Mouse (Mus musculus): ENCODE data around the gene Lrfn1.

Lrfn1 gene

GRCm38 (mm10) chr7:28444344-28444974, 7.3 kb upstream of the Lrfn1 start:
- in situ Hi-C loops (cut with MboI; ENCODE audit: unreplicated experiment in 2 of 2) = loop anchor here (10.0 to 25.0 kb wide), 2 partner anchors 280 to 293 kb away; partner anchors contain the start of genes Mrps12 (in 1 of the 2) and Sars2 (in 1 of the 2)

DNA sequence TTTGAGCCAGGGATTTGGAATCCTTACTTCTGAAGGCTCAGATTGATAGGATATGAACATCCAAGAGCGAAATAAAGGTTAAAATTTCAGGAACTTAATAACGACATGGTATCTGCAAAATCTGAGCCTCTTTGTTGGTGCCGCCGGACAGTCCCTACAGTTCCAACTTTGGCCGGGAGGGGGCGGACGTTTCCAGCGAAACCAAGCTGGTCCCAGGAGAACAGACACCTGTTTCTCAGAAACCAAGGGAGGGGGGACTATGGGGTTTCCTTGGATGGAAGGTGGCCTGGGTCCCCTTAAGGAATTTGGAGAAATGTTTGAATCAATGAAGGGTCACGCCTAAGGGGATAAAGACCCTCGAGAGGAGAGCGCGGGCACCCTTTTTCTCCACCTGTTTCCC, 5.3 kb upstream of the Lrfn1 start:
- in situ Hi-C loops (cut with MboI; ENCODE audit: unreplicated experiment in 2 of 2) = loop anchor here (5.0 to 25.0 kb wide), 4 partner anchors 81 to 291 kb away; partner anchors contain the start of genes Mrps12 (in 1 of the 2) and Sars2 (in 1 of the 2)

DNA sequence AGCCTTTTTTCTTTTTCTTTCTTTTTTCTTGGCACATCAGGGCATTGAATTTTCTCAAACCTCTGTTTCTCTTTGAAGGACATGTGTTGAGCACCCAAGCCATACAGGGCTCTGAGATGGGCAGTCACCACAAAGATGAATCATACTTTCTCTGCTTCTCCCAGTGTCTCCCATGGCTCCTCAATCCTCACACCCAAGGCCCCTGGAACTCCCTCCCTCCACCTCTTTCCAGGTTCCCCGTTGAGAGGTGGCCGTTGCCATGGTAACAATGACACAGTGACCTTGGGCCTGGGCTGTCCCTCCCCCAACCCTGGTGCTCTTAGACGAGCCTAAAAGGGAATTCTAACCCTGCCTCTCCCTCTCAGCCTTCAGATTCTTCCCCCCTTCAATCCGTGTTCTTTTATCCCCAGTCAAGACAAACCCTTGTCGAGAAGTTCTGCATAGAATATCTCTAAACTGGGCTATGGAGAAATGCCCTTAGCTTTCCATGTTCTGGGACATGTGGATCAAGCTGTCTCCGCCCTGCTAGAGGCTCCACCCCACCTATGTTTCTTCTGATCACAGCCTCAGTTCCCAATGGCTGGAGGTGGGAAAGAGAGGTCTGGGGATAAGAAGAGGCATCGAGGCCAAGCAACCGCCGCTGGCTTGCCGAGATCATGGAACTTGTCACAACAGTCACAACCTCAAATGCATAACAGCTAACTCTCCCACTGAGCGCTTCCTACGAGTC, 4.5 kb upstream of the Lrfn1 start:
- in situ Hi-C loops (cut with MboI; ENCODE audit: unreplicated experiment in 2 of 2) = loop anchor here (5.0 to 25.0 kb wide), 4 partner anchors 80 to 290 kb away; partner anchors contain the start of genes Mrps12 (in 1 of the 2) and Sars2 (in 1 of the 2)

- in situ Hi-C loops (cut with MboI; ENCODE audit: unreplicated experiment in 2 of 2) = loop anchor here (5.0 to 25.0 kb wide), 4 partner anchors 79 to 289 kb away; partner anchors contain the start of genes Mrps12 (in 1 of the 2) and Sars2 (in 1 of the 2)
Measured at GRCm38 (mm10) chr7:28447865-28448820, 3.6 kb upstream of the Lrfn1 start.

DNA sequence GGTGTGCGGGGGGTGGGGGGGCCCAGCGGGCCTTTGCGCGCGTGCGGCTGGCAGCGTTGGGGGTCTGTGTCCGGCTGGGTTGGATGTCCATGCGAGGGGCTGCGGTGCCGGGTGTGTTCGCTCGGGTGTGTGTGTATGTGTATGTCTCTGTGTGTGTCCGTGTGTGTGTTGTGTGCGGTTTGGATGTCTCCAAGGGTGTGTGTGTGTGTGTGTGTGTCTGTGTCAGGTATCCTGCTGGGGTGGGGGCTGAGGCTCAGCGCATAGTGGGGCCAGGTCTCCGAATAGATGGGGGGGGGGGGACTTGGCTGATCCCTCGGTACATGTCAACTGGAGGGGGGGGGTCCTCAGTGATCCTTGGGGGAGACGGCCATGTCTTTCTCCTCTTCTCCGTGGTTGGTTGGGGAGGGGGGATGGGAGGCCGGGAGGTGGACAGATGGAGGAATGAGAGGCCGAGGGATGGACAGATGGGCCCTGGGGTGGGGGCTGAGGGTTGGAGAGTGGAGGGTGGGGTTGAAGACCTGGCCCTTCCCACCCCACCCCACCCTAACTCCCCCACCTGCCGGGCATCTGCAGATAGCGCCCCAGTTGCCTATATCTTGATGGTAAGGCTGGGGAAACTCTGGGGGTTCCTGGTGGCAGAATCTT, 703 bp downstream of the Lrfn1 start:
- in situ Hi-C loops (cut with MboI; ENCODE audit: unreplicated experiment in 2 of 2) = no loop called here

GRCm38 (mm10) chr7:28460361-28460760, 8.6 kb downstream of the Lrfn1 start:
- in situ Hi-C loops (cut with MboI; ENCODE audit: unreplicated experiment in 2 of 2) = no loop called here

DNA sequence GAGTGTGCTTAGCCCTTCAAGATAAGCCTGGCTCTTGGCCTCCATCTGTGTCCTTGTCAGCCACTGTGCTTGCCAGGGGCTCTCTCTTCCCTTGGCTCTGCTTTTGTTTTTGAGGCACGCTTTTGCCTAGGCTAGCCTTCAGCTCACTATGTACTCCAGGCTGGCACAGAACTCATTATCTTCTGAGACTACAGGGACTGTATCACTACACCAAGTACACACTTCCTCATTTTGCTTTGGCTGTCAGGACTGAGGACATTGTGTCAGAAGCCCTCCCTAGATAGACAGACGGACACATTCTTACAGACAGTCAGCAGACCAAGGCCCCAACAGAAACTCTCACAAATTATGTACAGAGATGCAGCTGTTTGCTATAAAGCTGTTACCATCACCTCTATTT, 11.0 kb downstream of the Lrfn1 start:
- in situ Hi-C loops (cut with MboI; ENCODE audit: unreplicated experiment in 2 of 2) = no loop called here

DNA sequence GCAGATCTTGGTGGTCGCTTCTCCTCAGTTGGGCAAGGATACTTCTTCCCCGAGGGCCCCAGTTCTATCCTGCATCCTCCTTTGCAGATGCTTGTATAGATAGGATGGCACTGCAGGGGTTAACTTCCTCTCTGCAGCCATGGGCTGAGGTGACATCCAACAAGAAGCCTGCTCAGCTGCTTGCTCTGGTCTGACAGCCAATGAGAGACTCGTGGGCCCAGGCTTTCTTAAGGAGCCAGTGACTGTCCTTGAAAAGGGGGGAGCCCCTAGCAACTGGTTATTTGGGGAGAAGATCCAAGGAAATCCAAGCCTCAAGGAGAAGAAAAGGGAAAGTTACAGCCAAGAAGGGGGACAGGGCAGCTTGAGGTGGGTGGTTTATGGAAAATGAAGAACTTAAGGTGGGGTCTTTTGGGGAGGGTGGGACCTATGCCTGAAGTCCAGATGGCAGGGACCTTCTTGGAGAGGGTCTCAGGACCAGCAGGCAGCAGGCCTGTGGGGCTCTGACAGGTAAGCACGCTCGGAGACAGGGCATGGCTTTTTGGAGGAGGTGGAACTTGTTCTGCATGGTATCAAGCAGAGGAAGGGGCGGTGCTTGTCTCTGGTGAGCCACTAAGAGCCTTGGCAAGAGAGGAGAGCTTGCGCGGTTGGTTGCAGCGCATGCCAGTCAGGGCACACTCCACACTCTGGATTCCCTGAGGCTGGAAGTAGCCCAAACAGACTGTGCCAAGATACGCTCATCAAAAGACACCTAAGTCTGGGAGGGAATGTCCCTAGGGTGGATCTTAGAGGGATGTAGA, 12.8 kb downstream of the Lrfn1 start:
- in situ Hi-C loops (cut with MboI; ENCODE audit: unreplicated experiment in 2 of 2) = no loop called here

GRCm38 (mm10) chr7:28466721-28467212, 15.0 kb downstream of the Lrfn1 start:
- in situ Hi-C loops (cut with MboI; ENCODE audit: unreplicated experiment in 2 of 2) = no loop called here

GRCm38 (mm10) chr7:28467213-28467751, 15.5 kb downstream of the Lrfn1 start:
- in situ Hi-C loops (cut with MboI; ENCODE audit: unreplicated experiment in 2 of 2) = no loop called here

GRCm38 (mm10) chr7:28476191-28476590, 24.4 kb downstream of the Lrfn1 start:
- in situ Hi-C loops (cut with MboI; ENCODE audit: unreplicated experiment in 2 of 2) = loop anchor here in 1 of 2 experiments (25.0 kb wide), 1 partner anchor 1086 kb away; no protein-coding TSS in a partner anchor

GRCm38 (mm10) chr7:28477363-28477762, 25.6 kb downstream of the Lrfn1 start:
- in situ Hi-C loops (cut with MboI; ENCODE audit: unreplicated experiment in 2 of 2) = loop anchor here in 1 of 2 experiments (25.0 kb wide), 1 partner anchor 1085 kb away; no protein-coding TSS in a partner anchor

DNA sequence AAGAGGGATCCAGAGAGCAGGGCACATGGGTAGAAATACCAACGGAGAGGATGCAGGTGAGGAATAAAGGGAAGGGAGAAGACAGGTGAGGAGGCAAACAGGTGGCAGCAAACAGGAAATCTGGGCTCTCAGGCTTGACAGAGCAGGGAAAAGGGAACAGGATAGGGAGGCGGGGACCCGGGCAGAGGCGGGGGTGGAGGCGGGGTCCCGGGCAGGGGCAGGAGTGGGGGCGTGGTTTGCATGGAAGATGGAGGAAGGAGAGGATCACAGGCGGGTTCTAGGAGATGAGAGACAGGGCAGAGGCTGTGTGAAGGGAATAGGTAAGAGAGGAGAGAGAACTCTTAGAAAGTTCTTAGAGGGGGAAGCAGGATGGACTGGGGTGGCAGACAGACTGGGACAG, 27.1 kb downstream of the Lrfn1 start:
- in situ Hi-C loops (cut with MboI; ENCODE audit: unreplicated experiment in 2 of 2) = loop anchor here in 1 of 2 experiments (25.0 kb wide), 1 partner anchor 1083 kb away; no protein-coding TSS in a partner anchor

- in situ Hi-C loops (cut with MboI; ENCODE audit: unreplicated experiment in 2 of 2) = loop anchor here in 1 of 2 experiments (25.0 kb wide), 1 partner anchor 1079 kb away; no protein-coding TSS in a partner anchor
Measured at GRCm38 (mm10) chr7:28482854-28483253, 31.1 kb downstream of the Lrfn1 start.

- in situ Hi-C loops (cut with MboI; ENCODE audit: unreplicated experiment in 2 of 2) = loop anchor here in 1 of 2 experiments (25.0 kb wide), 1 partner anchor 1078 kb away; no protein-coding TSS in a partner anchor
Measured at GRCm38 (mm10) chr7:28484192-28484591, 32.4 kb downstream of the Lrfn1 start.

GRCm38 (mm10) chr7:28488030-28488491, 36.3 kb downstream of the Lrfn1 start:
- in situ Hi-C loops (cut with MboI; ENCODE audit: unreplicated experiment in 2 of 2) = loop anchor here in 1 of 2 experiments (25.0 kb wide), 1 partner anchor 1074 kb away; no protein-coding TSS in a partner anchor

GRCm38 (mm10) chr7:28490410-28490809, 38.6 kb downstream of the Lrfn1 start:
- in situ Hi-C loops (cut with MboI; ENCODE audit: unreplicated experiment in 2 of 2) = loop anchor here in 1 of 2 experiments (25.0 kb wide), 1 partner anchor 1072 kb away; no protein-coding TSS in a partner anchor

- in situ Hi-C loops (cut with MboI; ENCODE audit: unreplicated experiment in 2 of 2) = loop anchor here in 1 of 2 experiments (25.0 kb wide), 1 partner anchor 1071 kb away; no protein-coding TSS in a partner anchor
Measured at GRCm38 (mm10) chr7:28490903-28491302, 39.1 kb downstream of the Lrfn1 start.

All from v-Abl transformed pro-B cells (cell line).